Mouse (Mus musculus): ENCODE data around the gene Exoc3l4.

GRCm38 (mm10) chr12:111471119-111471518 lies 54.3 kb downstream of the Exoc3l4 start:
- TF ChIP-seq EP300 (IDR thresholded peaks at IDR 0.05; ENCODE audit: low read depth in 1 of 2, low read length in 2 of 2) (no peak), POLR2A (IDR thresholded peaks at IDR 0.05; ENCODE audit: control insufficient read depth in 1 of 2, insufficient read depth in 1 of 2, low read depth in 1 of 2, low read length in 2 of 2, poor library complexity in 1 of 2) (no peak), RAD21 (IDR thresholded peaks at IDR 0.05; ENCODE audit: low read depth, low read length) (no peak)
